Mouse (Mus musculus) heart, embryonic 14.5 days (tissue): ENCODE results near the gene Ndufaf5. TPM values are rescaled to one million over a fixed set of nuclear protein-coding genes. Genes with fewer than 3 reads are reported as not detected.
"Not testable (repeated sequence)": the region's sequence is repeated elsewhere in the genome, so short reads cannot be mapped to it uniquely, and the experiment has no call there.

Experiments
- ATAC-seq: fragments of 200-750 bp; cut with Nextera tagmentation; 2 replicates; pipeline ENCODE4 v1.8.0; 2017; ENCODE audit warnings: low read depth, moderate TSS enrichment; ENCODE audit not compliant: insufficient number of reproducible peaks, insufficient read depth, low FRiP score
- H3K27ac ChIP-seq, 2 experiments: fragments of 200-500 bp in 1 of 2; fragments of 300-500 bp in 1 of 2; sonication (generic) in 1 of 2; replicated peaks in 1 of 2; 2 replicates each; pipeline ENCODE4 v1.5.1; 2012 to 2014; ENCODE audit warnings: low read depth in 2 of 2, low read length in 2 of 2, control low read depth in 1 of 2, mild to moderate bottlenecking in 1 of 2, mixed read lengths in 1 of 2; ENCODE audit not compliant: control insufficient read depth in 1 of 2, insufficient read depth in 1 of 2
- H3K27me3 ChIP-seq: fragments of 300-500 bp; sonication (generic); 2 replicates; pipeline ENCODE4 v1.6.1; 2014; ENCODE audit warnings: mild to moderate bottlenecking, low read length, control low read depth; ENCODE audit not compliant: control insufficient read depth, insufficient read depth
- H3K36me3 ChIP-seq: fragments of 300-500 bp; sonication (generic); 2 replicates; pipeline ENCODE4 v1.6.1; 2014; ENCODE audit warnings: mild to moderate bottlenecking, control low read depth, low read length, mixed read lengths; ENCODE audit not compliant: control insufficient read depth, insufficient read depth
- H3K4me1 ChIP-seq, 2 experiments: fragments of 200-500 bp in 1 of 2; fragments of 300-500 bp in 1 of 2; sonication (generic) in 1 of 2; 2 replicates each; pipeline ENCODE4 v1.6.1; 2012 to 2014; ENCODE audit warnings: low read length in 2 of 2, control low read depth in 1 of 2, mixed read lengths in 1 of 2; ENCODE audit not compliant: control insufficient read depth in 2 of 2, insufficient read depth in 2 of 2
- H3K4me2 ChIP-seq: fragments of 300-500 bp; sonication (generic); 2 replicates; pipeline ENCODE4 v1.6.1; 2014; ENCODE audit warnings: mild to moderate bottlenecking, low read length
- H3K4me3 ChIP-seq, 2 experiments: fragments of 200-500 bp in 1 of 2; fragments of 300-500 bp in 1 of 2; sonication (generic) in 1 of 2; 2 replicates each; pipeline ENCODE4 v1.5.1; 2012 to 2014; ENCODE audit warnings: low read length in 2 of 2, mild to moderate bottlenecking in 2 of 2, control low read depth in 1 of 2, low read depth in 1 of 2, moderate library complexity in 1 of 2; ENCODE audit not compliant: control insufficient read depth in 1 of 2, insufficient read depth in 1 of 2
- H3K9ac ChIP-seq: fragments of 300-500 bp; sonication (generic); 2 replicates; pipeline ENCODE4 v1.6.1; 2014; ENCODE audit warnings: mild to moderate bottlenecking, low read length
- H3K9me3 ChIP-seq: fragments of 300-500 bp; sonication (generic); 2 replicates; pipeline ENCODE4 v1.6.1; 2016; ENCODE audit warnings: low read length, control low read depth; ENCODE audit not compliant: control insufficient read depth
- WGBS: fragments of 180-500 bp; shearing (Covaris S2); extraction: QIAGEN DNeasy Blood & Tissue Kit; methylation state at CpG from one replicate; pipeline ENCODE4 v1.1.7; 2014; 5-methylcytosine and 5-hydroxymethylcytosine counted together
- polyA plus RNA-seq: library from polyadenylated mRNA; unstranded; fragments of >200 nt; fragmentation: Nextera tagmentation; extraction: Ambion mirVana; gene quantifications from 2 replicates; pipeline ENCODE4 v1.2.1, GENCODE M21; 2014

The Ndufaf5 gene
- polyA plus RNA-seq, 1 experiment from 2014 or later, result 36.1 TPM

- not testable (repeated sequence) for H3K9me3 ChIP-seq, H3K4me2 ChIP-seq, ATAC-seq, H3K27ac ChIP-seq, H3K27me3 ChIP-seq, H3K4me1 ChIP-seq, H3K9ac ChIP-seq, H3K4me3 ChIP-seq
- H3K36me3 ChIP-seq, result peaks cover 65% of the 10 kb centered on the region
- WGBS, result 91% methylated on average over 3 of the region's 3 CpGs
Observed at GRCm38 (mm10) chr2:140185685-140186210, 15.3 kb downstream of the Ndufaf5 start.

- H3K27me3 ChIP-seq, result no peaks in the 10 kb centered on the region
- no peaks in the 10 kb centered on the region for H3K9me3 ChIP-seq
- WGBS, result 81% methylated on average over 2 of the region's 2 CpGs
- no peak overlapping the region for H3K4me2 ChIP-seq
- H3K36me3 ChIP-seq, result peaks cover 58% of the 10 kb centered on the region
- no peak overlapping the region for H3K4me3 ChIP-seq
- no peak overlapping the region for H3K9ac ChIP-seq
- no peaks in the 10 kb centered on the region for H3K4me1 ChIP-seq
- no peak overlapping the region for H3K27ac ChIP-seq
- no peak for ATAC-seq
Observed at GRCm38 (mm10) chr2:140200713-140201112, 30.3 kb downstream of the Ndufaf5 start.

GRCm38 (mm10) chr2:140202573-140202972, 32.1 kb downstream of the Ndufaf5 start:
- Histone ChIP-seq H3K4me3 (peak overlapping the region in 1 of 2 experiments; percentile 9; a peak in 2 of 4 replicates), H3K4me1 (no peaks in the 10 kb centered on the region), H3K9me3 (no peaks in the 10 kb centered on the region), H3K27ac (peak overlapping the region; percentile 76 to 78), H3K9ac (no peak overlapping the region), H3K36me3 (peaks cover 52% of the 10 kb centered on the region), H3K27me3 (no peaks in the 10 kb centered on the region), H3K4me2 (peak overlapping the region; percentile 50)
- peak; percentile 71 for ATAC-seq
- WGBS, result 25% methylated on average over 5 of the region's 5 CpGs

GRCm38 (mm10) chr2:140203756-140204155, 33.3 kb downstream of the Ndufaf5 start:
- Histone ChIP-seq H3K4me1 (no peaks in the 10 kb centered on the region), H3K36me3 (peaks cover 45% of the 10 kb centered on the region), H3K9ac (no peak overlapping the region), H3K9me3 (no peaks in the 10 kb centered on the region), H3K27me3 (no peaks in the 10 kb centered on the region), H3K4me2 (no peak overlapping the region), H3K4me3 (no peak overlapping the region), H3K27ac (no peak overlapping the region)
- WGBS, result 88% methylated on average over 7 of the region's 7 CpGs
- no peak for ATAC-seq

- H3K9me3 ChIP-seq, result no peaks in the 10 kb centered on the region
- H3K4me1 ChIP-seq, result peaks cover 6% of the 10 kb centered on the region in 2 experiments; a peak in 2 of 4 replicates
- no peak overlapping the region for H3K27ac ChIP-seq
- 93% methylated on average over 4 of the region's 4 CpGs for WGBS
- H3K4me2 ChIP-seq, result no peak overlapping the region
- no peak overlapping the region for H3K4me3 ChIP-seq
- no peak for ATAC-seq
- no peak overlapping the region for H3K9ac ChIP-seq
- no peaks in the 10 kb centered on the region for H3K36me3 ChIP-seq
- H3K27me3 ChIP-seq, result no peaks in the 10 kb centered on the region
Observed at GRCm38 (mm10) chr2:140214519-140215027, 44.1 kb downstream of the Ndufaf5 start.

GRCm38 (mm10) chr2:140215415-140215814, 45.0 kb downstream of the Ndufaf5 start:
- Histone ChIP-seq H3K4me2 (no peak overlapping the region), H3K4me3 (no peak overlapping the region), H3K9ac (no peak overlapping the region), H3K27me3 (no peaks in the 10 kb centered on the region), H3K27ac (no peak overlapping the region), H3K9me3 (no peaks in the 10 kb centered on the region), H3K4me1 (no peaks in the 10 kb centered on the region), H3K36me3 (no peaks in the 10 kb centered on the region)
- ATAC-seq, result no peak
- WGBS, result 60% methylated on average over 2 of the region's 2 CpGs

GRCm38 (mm10) chr2:140215965-140216364, 45.5 kb downstream of the Ndufaf5 start:
- no peak overlapping the region for H3K27ac ChIP-seq
- H3K36me3 ChIP-seq, result no peaks in the 10 kb centered on the region
- no peak for ATAC-seq
- no peaks in the 10 kb centered on the region for H3K4me1 ChIP-seq
- WGBS, result 65% methylated on average over 1 of the region's 1 CpGs
- H3K4me2 ChIP-seq, result no peak overlapping the region
- H3K27me3 ChIP-seq, result no peaks in the 10 kb centered on the region
- H3K9ac ChIP-seq, result no peak overlapping the region
- H3K4me3 ChIP-seq, result no peak overlapping the region
- no peaks in the 10 kb centered on the region for H3K9me3 ChIP-seq

GRCm38 (mm10) chr2:140220325-140220724, 49.9 kb downstream of the Ndufaf5 start:
- Histone ChIP-seq H3K27me3 (no peaks in the 10 kb centered on the region), H3K36me3 (no peaks in the 10 kb centered on the region), H3K4me3 (no peak overlapping the region), H3K27ac (no peak overlapping the region), H3K4me1 (no peaks in the 10 kb centered on the region), H3K9ac (no peak overlapping the region), H3K4me2 (no peak overlapping the region), H3K9me3 (no peaks in the 10 kb centered on the region)
- ATAC-seq, result no peak
- 56% methylated on average over 8 of the region's 8 CpGs for WGBS
